Mouse (Mus musculus) heart, embryonic 16.5 days (tissue): ENCODE measurements at regions not wholly inside any gene's neighbourhood (a gene's known extent, or its start where the extent isn't known, plus 50 kb on each side); places are given as distances from the start of the nearest gene placed in this dataset.
A peak's percentile ranks its signal among the peaks of the same experiment; 100 is the strongest.

Experiments
- ATAC-seq: fragments of 200-750 bp; cut with Nextera tagmentation; replicated peaks from 2 replicates; pipeline ENCODE4 v1.8.0; 2017; ENCODE audit warnings: moderate number of reproducible peaks; ENCODE audit not compliant: insufficient read depth, low FRiP score; ENCODE audit errors: extremely low read depth
- H3K27ac ChIP-seq: fragments of 300-500 bp; sonication (generic); 2 replicates; pipeline ENCODE4 v1.5.1; 2014; ENCODE audit warnings: mild to moderate bottlenecking, low read length, control low read depth, moderate library complexity
- H3K27me3 ChIP-seq: fragments of 300-500 bp; sonication (generic); 2 replicates; pipeline ENCODE4 v1.6.1; 2014; ENCODE audit warnings: low read length, mixed read lengths; ENCODE audit not compliant: control insufficient read depth, insufficient read depth
- H3K36me3 ChIP-seq: fragments of 300-500 bp; sonication (generic); 2 replicates; pipeline ENCODE4 v1.6.1; 2014; ENCODE audit not compliant: control insufficient read depth, insufficient read depth
- H3K4me1 ChIP-seq: fragments of 300-500 bp; sonication (generic); 2 replicates; pipeline ENCODE4 v1.6.1; 2014; ENCODE audit warnings: low read length, mixed read lengths; ENCODE audit not compliant: control insufficient read depth, insufficient read depth
- H3K4me2 ChIP-seq: fragments of 300-500 bp; sonication (generic); 2 replicates; pipeline ENCODE4 v1.6.1; 2014; ENCODE audit warnings: low read depth, mild to moderate bottlenecking, control low read depth, low read length
- H3K4me3 ChIP-seq: fragments of 300-500 bp; sonication (generic); 2 replicates; pipeline ENCODE4 v1.5.1; 2014; ENCODE audit warnings: mild to moderate bottlenecking, control low read depth, low read length
- H3K9ac ChIP-seq: fragments of 300-500 bp; sonication (generic); 2 replicates; pipeline ENCODE4 v1.6.1; 2014; ENCODE audit warnings: low read length, control low read depth
- H3K9me3 ChIP-seq: fragments of 300-500 bp; sonication (generic); replicated peaks from 2 replicates; pipeline ENCODE4 v1.6.1; 2016; ENCODE audit warnings: low read length; ENCODE audit not compliant: control insufficient read depth
- WGBS: fragments of 180-500 bp; shearing (Covaris S2); extraction: QIAGEN DNeasy Blood & Tissue Kit; methylation state at CpG from one replicate; pipeline ENCODE4 v1.1.7; 2014; 5-methylcytosine and 5-hydroxymethylcytosine counted together

DNA sequence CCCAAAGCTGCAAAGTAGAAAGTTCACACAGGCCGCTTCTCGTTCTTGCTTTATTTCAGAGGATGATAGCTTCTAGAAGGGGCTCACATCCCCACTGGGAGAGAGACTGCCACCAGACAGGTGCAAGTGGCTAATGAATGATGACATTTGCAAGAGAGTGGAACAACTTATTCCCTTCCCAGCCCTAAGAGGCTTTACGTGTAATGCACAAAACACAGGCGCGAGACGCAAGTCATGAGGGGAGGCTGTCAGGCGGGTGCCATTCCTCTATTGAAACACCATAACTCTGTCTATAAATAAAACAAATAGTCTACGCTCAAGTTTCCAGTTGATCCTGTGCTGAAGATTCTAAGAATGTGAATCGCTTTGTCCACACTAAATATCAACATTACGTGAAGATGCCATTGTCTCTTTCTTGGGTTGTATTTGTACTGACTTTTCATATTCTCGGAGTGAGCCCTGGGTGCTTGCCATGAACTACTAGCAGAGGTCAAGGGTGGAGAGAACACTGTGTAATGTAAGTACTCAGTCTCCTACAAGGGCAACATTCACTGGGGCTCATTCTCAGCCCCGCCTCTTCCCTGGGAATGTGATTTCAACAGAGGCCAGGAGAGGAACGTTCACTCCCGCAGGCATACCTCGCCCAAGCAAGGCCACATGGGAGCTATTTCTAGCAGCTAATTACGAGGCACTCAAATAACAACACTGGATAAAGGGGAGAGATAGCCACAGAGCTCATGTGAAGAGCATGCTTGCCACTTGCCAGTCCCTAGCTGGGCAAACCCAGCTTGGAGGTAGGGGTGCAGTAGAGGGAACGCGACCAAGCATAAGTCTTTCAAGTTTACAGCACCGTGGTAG is 225.5 kb upstream of the Pabpc6 start:
- peak; percentile 96 for ATAC-seq
- Histone ChIP-seq H3K9ac (peak overlapping the region; percentile 44), H3K27me3 (no peaks in the 10 kb centered on the region), H3K4me1 (peaks cover 23% of the 10 kb centered on the region), H3K27ac (peak overlapping the region; percentile 97), H3K4me2 (peak overlapping the region; percentile 49), H3K36me3 (no peaks in the 10 kb centered on the region), H3K4me3 (no peak overlapping the region), H3K9me3 (no peaks in the 10 kb centered on the region)
- WGBS, result 37% methylated on average over 19 of the region's 19 CpGs

DNA sequence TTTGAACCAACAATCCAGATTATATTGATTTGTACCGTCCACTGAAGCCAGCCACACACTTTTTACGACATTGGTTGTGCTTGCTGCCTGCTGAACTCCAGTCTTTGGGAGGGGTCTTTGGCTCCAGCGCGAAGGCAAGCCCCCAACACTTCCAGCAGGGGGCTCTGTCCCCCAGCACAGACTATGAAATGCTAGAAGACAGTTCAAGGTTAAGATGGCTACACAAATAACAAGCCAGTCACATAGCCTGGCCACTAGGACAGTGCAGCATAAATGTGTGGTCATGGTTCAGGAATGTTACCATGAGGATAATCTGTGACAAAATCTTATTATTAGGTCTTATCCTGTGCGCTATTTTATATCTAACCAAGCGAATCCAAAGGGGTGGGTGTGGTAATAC is 224.4 kb upstream of the Pabpc6 start:
- Histone ChIP-seq H3K36me3 (no peaks in the 10 kb centered on the region), H3K9ac (no peak overlapping the region), H3K27ac (peak overlapping the region; percentile 97), H3K9me3 (no peaks in the 10 kb centered on the region), H3K4me1 (peaks cover 29% of the 10 kb centered on the region), H3K4me3 (no peak overlapping the region), H3K4me2 (no peak overlapping the region), H3K27me3 (no peaks in the 10 kb centered on the region)
- ATAC-seq, result no peak
- WGBS, result 43% methylated on average over 6 of the region's 6 CpGs

DNA sequence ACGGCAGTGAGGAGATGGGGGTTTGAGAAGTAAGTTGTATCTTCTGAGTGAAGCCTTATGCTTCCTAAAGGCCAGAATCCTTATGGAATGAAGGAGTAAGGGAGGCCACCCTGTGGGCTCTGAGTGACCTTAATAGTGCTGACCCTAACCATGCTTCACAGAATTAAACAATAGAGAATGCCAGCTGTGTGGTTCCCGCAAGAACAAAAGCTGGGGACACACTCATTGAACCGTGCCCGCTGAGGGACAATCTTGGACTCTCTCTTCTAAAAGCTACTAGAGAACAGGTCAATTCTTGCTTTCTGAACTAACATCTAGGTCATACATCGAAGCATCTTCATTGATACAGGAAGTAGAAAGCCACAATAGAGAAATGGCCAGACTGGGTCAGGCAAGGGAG is 223.3 kb upstream of the Pabpc6 start:
- H3K4me2 ChIP-seq, result no peak overlapping the region
- no peaks in the 10 kb centered on the region for H3K27me3 ChIP-seq
- no peak for ATAC-seq
- H3K27ac ChIP-seq, result no peak overlapping the region
- no peaks in the 10 kb centered on the region for H3K9me3 ChIP-seq
- H3K36me3 ChIP-seq, result no peaks in the 10 kb centered on the region
- peaks cover 36% of the 10 kb centered on the region for H3K4me1 ChIP-seq
- WGBS, result 88% methylated on average over 5 of the region's 5 CpGs
- H3K9ac ChIP-seq, result no peak overlapping the region
- H3K4me3 ChIP-seq, result no peak overlapping the region

DNA sequence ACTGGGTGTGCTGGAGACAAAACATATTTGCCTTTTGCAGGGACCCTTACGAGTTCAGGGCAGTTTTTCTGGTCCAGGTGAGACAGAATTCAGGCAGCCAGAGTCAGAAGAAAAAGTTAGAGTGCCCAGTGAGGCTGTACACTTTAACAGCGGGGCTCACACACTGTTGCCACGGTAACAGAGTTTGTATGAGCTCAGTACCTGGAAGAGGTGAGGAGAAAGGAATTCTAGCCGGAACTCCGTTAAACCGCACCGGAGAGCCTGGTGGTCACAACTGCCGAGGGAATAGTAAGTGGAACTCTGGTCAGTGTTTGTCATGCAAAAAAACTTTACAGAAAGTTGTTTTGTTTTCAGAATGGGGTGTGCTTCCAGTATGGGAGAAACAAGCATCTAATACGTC is 222.6 kb upstream of the Pabpc6 start:
- H3K4me2 ChIP-seq, result no peak overlapping the region
- H3K9ac ChIP-seq, result no peak overlapping the region
- no peak for ATAC-seq
- H3K36me3 ChIP-seq, result no peaks in the 10 kb centered on the region
- no peaks in the 10 kb centered on the region for H3K27me3 ChIP-seq
- H3K27ac ChIP-seq, result no peak overlapping the region
- H3K4me3 ChIP-seq, result no peak overlapping the region
- no peaks in the 10 kb centered on the region for H3K9me3 ChIP-seq
- peaks cover 34% of the 10 kb centered on the region for H3K4me1 ChIP-seq
- 91% methylated on average over 9 of the region's 9 CpGs for WGBS

DNA sequence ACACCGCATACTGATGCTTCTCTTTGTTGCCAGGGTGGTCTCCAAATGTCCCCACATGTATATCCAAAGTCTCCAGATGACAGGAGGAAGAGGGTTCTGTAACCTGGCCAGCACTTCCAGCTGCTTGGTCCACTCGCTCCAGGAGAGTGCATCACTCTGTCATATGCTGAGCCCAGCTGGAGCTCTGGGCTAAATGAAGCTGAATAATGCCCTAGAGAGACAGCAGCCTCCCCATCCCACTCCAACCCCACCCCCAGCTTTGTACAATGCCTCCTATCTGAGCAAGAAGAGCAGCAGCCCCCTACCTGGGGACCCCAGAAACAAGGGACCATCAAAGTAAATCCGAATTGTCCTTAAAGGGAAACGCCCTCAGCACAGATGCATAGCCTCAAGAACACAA is 219.0 kb upstream of the Pabpc6 start:
- Histone ChIP-seq H3K27me3 (no peaks in the 10 kb centered on the region), H3K27ac (no peak overlapping the region), H3K9me3 (no peaks in the 10 kb centered on the region), H3K4me3 (no peak overlapping the region), H3K9ac (no peak overlapping the region; the same call in 1 of the 2 replicates), H3K4me2 (no peak overlapping the region), H3K4me1 (peaks cover 20% of the 10 kb centered on the region), H3K36me3 (no peaks in the 10 kb centered on the region)
- no peak for ATAC-seq
- 84% methylated on average over 4 of the region's 4 CpGs for WGBS

DNA sequence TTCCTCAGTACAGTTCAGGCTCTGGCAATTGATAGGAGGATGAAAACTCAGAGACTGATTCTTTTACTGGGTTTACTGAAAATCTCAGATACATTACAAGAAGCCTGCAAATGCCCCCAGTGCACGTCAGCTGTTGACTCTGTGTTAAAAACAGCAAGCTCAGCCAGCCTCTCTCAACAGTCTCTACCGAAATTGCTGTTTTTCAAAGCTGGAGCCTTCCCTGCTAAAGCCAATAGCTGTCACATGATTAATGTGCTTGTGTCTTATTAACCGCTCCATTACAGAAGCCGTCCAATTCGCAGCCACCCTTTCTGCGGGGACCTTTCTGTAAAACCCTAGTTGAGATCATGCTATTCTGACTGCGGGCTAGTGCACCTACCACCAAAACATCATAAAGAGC is 215.6 kb upstream of the Pabpc6 start:
- Histone ChIP-seq H3K4me1 (peaks cover 17% of the 10 kb centered on the region), H3K27me3 (no peaks in the 10 kb centered on the region), H3K4me2 (no peak overlapping the region), H3K27ac (no peak overlapping the region), H3K36me3 (no peaks in the 10 kb centered on the region), H3K9me3 (no peaks in the 10 kb centered on the region), H3K9ac (no peak overlapping the region), H3K4me3 (no peak overlapping the region)
- 78% methylated on average over 7 of the region's 7 CpGs for WGBS
- no peak for ATAC-seq

DNA sequence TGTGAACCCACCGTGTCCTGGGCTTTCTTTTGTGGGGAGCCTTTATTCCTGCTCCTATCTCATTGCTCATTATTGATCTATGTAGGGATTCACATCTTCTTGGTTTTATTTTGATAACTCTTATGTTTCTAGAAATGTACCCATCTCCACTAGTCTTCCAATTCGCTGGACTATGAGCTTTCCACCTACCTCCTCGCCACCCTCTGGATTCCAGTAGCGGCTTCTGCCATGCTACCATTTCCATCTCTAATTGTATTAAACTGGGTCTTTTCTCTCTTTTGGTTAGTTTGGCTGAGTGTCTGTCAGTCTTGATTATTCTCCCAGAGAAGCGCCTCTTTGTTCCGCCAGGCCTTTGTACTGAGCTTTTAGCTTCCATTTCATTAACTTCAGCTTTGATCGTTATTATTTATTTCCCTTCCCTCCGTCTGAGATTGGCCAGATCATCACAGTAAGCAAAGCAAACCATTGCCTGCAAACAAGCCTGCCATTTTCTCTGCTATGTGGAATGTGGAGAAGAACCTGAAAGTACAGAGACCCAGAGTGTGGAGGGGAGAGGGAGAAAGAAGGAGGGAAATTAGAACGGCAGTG is 213.2 kb upstream of the Pabpc6 start:
- WGBS, result 91% methylated on average over 9 of the region's 9 CpGs
- H3K27me3 ChIP-seq, result no peaks in the 10 kb centered on the region
- no peak overlapping the region for H3K27ac ChIP-seq
- peaks cover 4% of the 10 kb centered on the region for H3K4me1 ChIP-seq
- no peaks in the 10 kb centered on the region for H3K9me3 ChIP-seq
- H3K9ac ChIP-seq, result no peak overlapping the region
- H3K4me2 ChIP-seq, result no peak overlapping the region
- no peak overlapping the region for H3K4me3 ChIP-seq
- no peaks in the 10 kb centered on the region for H3K36me3 ChIP-seq
- no peak for ATAC-seq

DNA sequence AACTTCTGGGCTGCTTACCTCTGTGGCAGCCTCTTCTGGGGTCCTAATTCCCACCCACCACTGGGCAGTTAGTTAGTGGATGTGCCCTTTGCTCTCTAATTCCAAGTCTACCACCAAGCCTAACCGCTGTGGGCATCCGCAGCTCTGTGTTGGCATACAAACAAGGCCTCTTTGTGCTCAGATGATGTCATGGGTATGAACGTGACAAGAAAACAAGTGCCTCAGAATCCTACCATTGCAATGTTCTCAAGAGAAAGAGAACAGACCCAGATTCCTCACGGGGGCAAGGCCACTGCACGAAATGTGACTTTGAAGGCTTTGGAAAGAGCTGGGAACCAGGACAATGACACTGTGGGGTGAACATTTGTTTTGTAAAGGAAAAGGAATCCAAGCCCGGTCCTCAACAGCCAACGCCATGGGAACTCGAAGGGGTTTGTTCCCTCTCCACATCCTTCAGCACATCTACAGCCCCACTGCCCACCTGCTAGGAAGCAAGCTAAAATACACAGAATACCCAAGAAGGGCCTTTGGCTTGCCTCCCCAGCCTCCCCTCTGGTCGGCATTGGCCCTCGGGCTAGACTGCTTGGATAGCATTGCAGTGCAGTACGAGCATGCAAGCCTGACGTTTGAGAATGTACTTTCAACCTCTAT is 210.2 kb upstream of the Pabpc6 start:
- WGBS, result 81% methylated on average over 12 of the region's 12 CpGs
- no peak overlapping the region for H3K4me3 ChIP-seq
- no peaks in the 10 kb centered on the region for H3K27me3 ChIP-seq
- no peak overlapping the region for H3K9ac ChIP-seq
- no peaks in the 10 kb centered on the region for H3K9me3 ChIP-seq
- no peaks in the 10 kb centered on the region for H3K4me1 ChIP-seq
- ATAC-seq, result no peak
- H3K36me3 ChIP-seq, result no peaks in the 10 kb centered on the region
- no peak overlapping the region for H3K27ac ChIP-seq
- no peak overlapping the region for H3K4me2 ChIP-seq

DNA sequence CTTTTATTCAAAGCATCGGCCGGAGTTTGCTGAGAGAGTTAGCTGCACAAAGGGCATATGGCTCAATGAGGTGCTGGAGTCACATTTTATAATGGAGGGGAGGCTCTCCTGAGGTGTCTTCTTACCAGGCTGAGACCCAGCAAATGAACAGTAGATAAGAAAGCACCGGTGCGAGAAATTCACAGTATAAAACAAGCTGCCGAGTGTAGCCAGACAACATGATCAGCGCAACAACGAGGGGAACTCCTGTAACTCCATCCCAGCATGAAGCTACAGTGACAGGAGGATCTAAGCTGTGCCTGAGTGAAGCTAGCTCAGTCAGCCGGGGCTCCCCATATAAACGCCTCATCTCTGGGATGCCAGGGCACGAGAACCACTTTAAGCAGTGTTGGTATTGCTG is 204.2 kb upstream of the Pabpc6 start:
- Histone ChIP-seq H3K4me3 (no peak overlapping the region), H3K9ac (no peak overlapping the region), H3K27me3 (no peaks in the 10 kb centered on the region), H3K27ac (no peak overlapping the region), H3K9me3 (no peaks in the 10 kb centered on the region), H3K36me3 (no peaks in the 10 kb centered on the region), H3K4me1 (peaks cover 9% of the 10 kb centered on the region), H3K4me2 (no peak overlapping the region)
- 54% methylated on average over 10 of the region's 10 CpGs for WGBS
- no peak for ATAC-seq
